Mouse (Mus musculus): Measurements from ENCODE around the gene Dmgdh. TPM values are rescaled to one million over a fixed set of nuclear protein-coding genes. Genes with fewer than 3 reads are reported as not detected.

Gene Dmgdh
- polyA plus RNA-seq, 1 experiment from 2014 or later = 0.12 TPM

DNA sequence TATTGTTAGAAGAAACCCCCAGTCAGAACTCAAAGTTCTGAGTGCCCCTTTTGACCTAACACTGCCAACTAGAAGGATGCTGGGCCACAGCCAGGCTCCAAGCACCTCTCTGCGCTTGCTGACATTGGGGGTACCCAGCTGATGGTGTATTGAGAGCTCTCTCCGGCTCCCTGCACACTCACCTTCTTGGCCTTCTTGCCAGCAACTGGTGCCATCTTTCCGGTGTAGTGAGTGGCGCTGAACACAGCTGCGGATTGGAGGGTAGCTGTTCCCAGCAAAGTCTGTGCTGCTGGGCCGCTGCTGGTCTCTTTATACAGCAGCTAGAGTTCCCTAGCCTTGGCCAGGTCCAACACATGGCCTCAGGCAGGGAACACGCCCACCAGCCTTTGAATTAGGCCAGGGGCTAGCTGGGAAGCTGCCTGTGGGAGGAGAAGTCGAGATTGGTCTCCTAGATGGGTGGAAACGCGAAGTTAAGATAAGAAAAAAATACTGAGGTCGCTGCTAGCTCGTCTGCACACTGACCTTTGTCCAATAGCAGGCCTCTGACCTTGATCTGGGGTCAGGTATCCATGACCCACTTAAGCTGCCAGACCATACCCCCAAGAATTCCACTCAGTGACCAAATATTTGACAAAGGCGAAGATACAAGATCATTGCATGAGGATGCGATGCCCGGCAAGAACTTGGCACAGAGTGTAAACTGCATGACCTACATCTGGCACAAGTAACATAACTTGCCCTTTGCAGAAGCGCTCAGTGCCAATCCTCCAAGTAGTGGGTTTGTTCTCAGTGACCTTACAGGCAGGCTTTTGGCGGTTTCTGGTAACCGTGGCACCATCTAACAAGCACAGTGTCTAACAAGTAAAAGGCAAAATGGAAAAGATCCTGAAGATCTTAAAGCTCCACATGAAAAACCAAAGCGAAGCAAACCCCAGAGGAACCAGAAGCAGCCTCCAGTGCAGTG, 36.7 kb upstream of the Dmgdh start, which contains the start of gene Bhmt:
Gene Bhmt (minus strand): TSS at position 680 of the 964 bp plus-strand sequence.
- Histone ChIP-seq H3K36me3 (ENCODE audit: control insufficient read depth, insufficient read depth, low read length) (no peaks in the 10 kb centered on the region), H3K27ac (replicated peaks) (no peak within 1 kb of the TSS), H3K4me1 (replicated peaks; ENCODE audit: control insufficient read depth, insufficient read depth) (no peaks in the 10 kb centered on the region), H3K9me3 (ENCODE audit: control insufficient read depth, low read length) (no peaks in the 10 kb centered on the region), H3K27me3 (ENCODE audit: control insufficient read depth, insufficient read depth, low read length) (no peaks in the 10 kb centered on the region), H3K4me2 (replicated peaks; ENCODE audit: low read depth) (no peak within 1 kb of the TSS), H3K9ac (ENCODE audit: low read length) (no peak within 1 kb of the TSS), H3K4me3 (ENCODE audit: low read depth, low read length) (no peak within 1 kb of the TSS)
- DNase-seq (ENCODE audit: low spot score) (no peak), ATAC-seq (ENCODE audit: low FRiP score, low TSS enrichment) (0 out of 2 replicates have a peak, but pooled peaks have one; percentile 35)
- WGBS = 67% methylated on average over 19 of the region's 19 CpGs
- TF ChIP-seq EP300 (optimal IDR thresholded peaks at IDR 0.05) (no peak), CTCF (IDR thresholded peaks at IDR 0.05; ENCODE audit: low read depth) (no peak)

DNA sequence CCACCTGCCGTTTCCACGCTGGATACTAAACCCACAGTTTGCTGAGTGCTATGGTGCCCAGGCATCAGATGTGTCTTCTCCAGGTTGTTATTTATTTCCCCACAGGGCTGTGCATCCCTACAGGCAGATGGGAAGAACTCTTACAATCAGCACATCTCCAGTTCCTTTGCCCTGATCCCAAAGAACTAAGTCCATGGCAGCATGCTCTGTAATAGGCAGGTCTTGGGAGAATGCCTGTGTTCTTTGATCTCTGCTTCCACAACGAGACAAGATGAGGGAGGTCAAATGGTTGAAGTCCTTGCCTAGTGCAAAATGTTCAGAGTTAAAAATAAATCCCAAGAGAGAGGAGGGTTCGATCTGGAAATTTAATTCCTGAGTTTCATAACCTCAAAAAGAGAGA, 34.6 kb upstream of the Dmgdh start:
- Histone ChIP-seq H3K9me3 (ENCODE audit: control insufficient read depth, low read length) (no peaks in the 10 kb centered on the region), H3K36me3 (ENCODE audit: control insufficient read depth, insufficient read depth, low read length) (no peaks in the 10 kb centered on the region), H3K9ac (ENCODE audit: low read length) (no peak overlapping the region), H3K4me3 (ENCODE audit: low read depth, low read length) (no peak overlapping the region), H3K27ac (replicated peaks) (no peak overlapping the region), H3K4me2 (replicated peaks; ENCODE audit: low read depth) (no peak overlapping the region), H3K4me1 (replicated peaks; ENCODE audit: control insufficient read depth, insufficient read depth) (no peaks in the 10 kb centered on the region), H3K27me3 (ENCODE audit: control insufficient read depth, insufficient read depth, low read length) (no peaks in the 10 kb centered on the region)
- DNase-seq (ENCODE audit: low spot score) (no peak), ATAC-seq (ENCODE audit: low FRiP score, low TSS enrichment) (no peak)
- WGBS = 53% methylated on average over 4 of the region's 4 CpGs
- TF ChIP-seq EP300 (optimal IDR thresholded peaks at IDR 0.05) = no peak
- TF ChIP-seq CTCF (IDR thresholded peaks at IDR 0.05; ENCODE audit: low read depth) = no peak

DNA sequence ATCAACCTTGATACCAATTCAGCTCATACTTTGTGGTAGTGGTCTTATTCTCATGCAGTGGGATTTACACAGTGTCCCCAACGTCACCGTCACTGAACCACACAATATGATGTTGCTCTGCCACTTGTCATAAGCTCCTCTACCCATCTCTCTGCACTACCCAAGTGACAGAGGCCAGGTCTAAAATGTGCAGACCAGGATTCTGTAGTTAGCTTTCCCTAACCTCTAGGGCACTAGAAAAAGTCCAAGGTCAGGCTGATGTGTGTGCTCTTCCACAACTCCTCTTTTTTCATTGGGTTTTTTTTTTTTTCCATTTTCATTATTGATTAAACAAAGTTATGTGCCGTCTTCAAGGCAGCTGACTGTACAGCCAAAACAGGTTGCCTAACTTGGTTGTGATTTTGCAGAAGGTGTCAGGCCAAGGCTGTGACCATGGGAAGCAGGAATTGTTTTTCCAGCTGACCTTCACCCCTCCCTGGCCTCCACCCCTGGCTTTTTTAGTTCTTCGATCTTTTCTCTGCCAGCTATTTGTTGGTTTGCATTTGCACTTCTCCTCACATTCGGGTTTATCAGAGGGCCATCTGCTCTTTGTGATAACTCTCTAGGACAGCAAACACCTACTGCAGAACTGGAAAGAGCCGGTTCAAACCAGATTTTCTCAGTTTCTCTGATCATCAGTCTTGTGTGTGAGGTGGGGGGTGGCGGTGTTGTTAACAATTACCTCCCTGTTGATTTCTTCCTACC, 25.7 kb upstream of the Dmgdh start:
- ATAC-seq (ENCODE audit: low FRiP score, low TSS enrichment) = no peak
- H3K4me2 ChIP-seq (replicated peaks; ENCODE audit: low read depth) = no peak overlapping the region
- TF ChIP-seq CTCF (IDR thresholded peaks at IDR 0.05; ENCODE audit: low read depth) (no peak), EP300 (optimal IDR thresholded peaks at IDR 0.05) (no peak)
- no peak overlapping the region for H3K4me3 ChIP-seq (ENCODE audit: low read depth, low read length)
- no peak for DNase-seq (ENCODE audit: low spot score)
- H3K36me3 ChIP-seq (ENCODE audit: control insufficient read depth, insufficient read depth, low read length) = no peaks in the 10 kb centered on the region
- no peaks in the 10 kb centered on the region for H3K4me1 ChIP-seq (replicated peaks; ENCODE audit: control insufficient read depth, insufficient read depth)
- no peaks in the 10 kb centered on the region for H3K27me3 ChIP-seq (ENCODE audit: control insufficient read depth, insufficient read depth, low read length)
- no peak overlapping the region for H3K27ac ChIP-seq (replicated peaks)
- no peaks in the 10 kb centered on the region for H3K9me3 ChIP-seq (ENCODE audit: control insufficient read depth, low read length)
- WGBS = 62% methylated on average over 7 of the region's 7 CpGs
- no peak overlapping the region for H3K9ac ChIP-seq (ENCODE audit: low read length)

DNA sequence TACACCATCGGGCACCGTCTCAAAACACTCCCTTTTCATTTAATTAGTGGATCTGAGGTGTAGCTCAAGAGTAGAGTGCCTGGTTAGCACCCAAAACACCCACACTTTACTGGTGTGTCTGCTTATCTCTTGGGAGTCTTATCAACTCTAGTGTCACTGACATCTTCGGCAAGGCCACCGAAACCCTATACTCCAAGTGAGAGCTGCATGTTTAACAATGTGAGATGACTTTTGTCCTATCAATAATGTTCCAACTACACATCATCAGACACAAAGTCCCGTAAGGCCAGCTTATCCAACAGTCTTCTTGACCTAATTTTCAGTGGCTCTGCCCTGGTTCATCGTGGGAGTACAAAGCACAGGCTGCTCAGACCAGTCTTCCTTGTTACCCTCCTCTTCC, 20.9 kb upstream of the Dmgdh start:
- Histone ChIP-seq H3K27ac (replicated peaks) (no peak overlapping the region), H3K36me3 (ENCODE audit: control insufficient read depth, insufficient read depth, low read length) (no peaks in the 10 kb centered on the region), H3K4me3 (ENCODE audit: low read depth, low read length) (no peak overlapping the region), H3K27me3 (ENCODE audit: control insufficient read depth, insufficient read depth, low read length) (no peaks in the 10 kb centered on the region), H3K9me3 (ENCODE audit: control insufficient read depth, low read length) (no peaks in the 10 kb centered on the region), H3K4me1 (replicated peaks; ENCODE audit: control insufficient read depth, insufficient read depth) (no peaks in the 10 kb centered on the region), H3K4me2 (replicated peaks; ENCODE audit: low read depth) (no peak overlapping the region), H3K9ac (ENCODE audit: low read length) (no peak overlapping the region)
- no peak for TF ChIP-seq CTCF (IDR thresholded peaks at IDR 0.05; ENCODE audit: low read depth)
- TF ChIP-seq EP300 (optimal IDR thresholded peaks at IDR 0.05) = no peak
- ATAC-seq (ENCODE audit: low FRiP score, low TSS enrichment) = no peak
- WGBS = 86% methylated on average over 6 of the region's 6 CpGs
- DNase-seq (ENCODE audit: low spot score) = no peak

DNA sequence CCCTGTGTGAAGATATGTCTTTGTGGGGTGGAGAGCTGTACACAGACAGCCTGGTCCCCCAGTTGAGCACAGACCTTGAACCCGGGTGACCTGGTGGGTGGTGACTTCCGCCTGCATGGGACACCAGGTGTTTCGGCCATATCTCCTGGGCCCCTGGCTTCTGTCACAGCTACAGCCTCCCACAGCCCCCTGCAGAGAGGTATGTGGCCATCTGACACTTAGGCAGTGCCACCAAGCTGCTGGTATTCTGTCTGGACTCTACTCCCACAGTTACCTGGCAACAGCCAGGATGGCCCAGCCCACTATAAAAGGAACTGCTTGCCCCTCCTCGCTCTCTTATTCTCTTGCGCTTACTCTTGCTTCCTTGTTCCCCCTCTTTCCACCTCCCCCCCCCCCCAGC, 16.3 kb upstream of the Dmgdh start:
- no peak for DNase-seq (ENCODE audit: low spot score)
- Histone ChIP-seq H3K9me3 (ENCODE audit: control insufficient read depth, low read length) (no peaks in the 10 kb centered on the region), H3K4me2 (replicated peaks; ENCODE audit: low read depth) (no peak overlapping the region), H3K4me1 (replicated peaks; ENCODE audit: control insufficient read depth, insufficient read depth) (no peaks in the 10 kb centered on the region), H3K27ac (replicated peaks) (no peak overlapping the region), H3K9ac (ENCODE audit: low read length) (no peak overlapping the region), H3K36me3 (ENCODE audit: control insufficient read depth, insufficient read depth, low read length) (no peaks in the 10 kb centered on the region), H3K4me3 (ENCODE audit: low read depth, low read length) (no peak overlapping the region), H3K27me3 (ENCODE audit: control insufficient read depth, insufficient read depth, low read length) (no peaks in the 10 kb centered on the region)
- no peak for ATAC-seq (ENCODE audit: low FRiP score, low TSS enrichment)
- TF ChIP-seq EP300 (optimal IDR thresholded peaks at IDR 0.05) (no peak), CTCF (IDR thresholded peaks at IDR 0.05; ENCODE audit: low read depth) (no peak)
- WGBS = 75% methylated on average over 5 of the region's 5 CpGs
